Mouse (Mus musculus) embryo, embryonic 11.5 days (tissue): ENCODE measurements at regions not wholly inside any gene's neighbourhood (a gene's known extent, or its start where the extent isn't known, plus 50 kb on each side); places are given as distances from the start of the nearest gene placed in this dataset.

Source experiments
- DNase-seq: peaks from one replicate; pipeline ENCODE4 v3.0.0-alpha.2; 2012; ENCODE audit warnings: low read depth, low spot score

DNA sequence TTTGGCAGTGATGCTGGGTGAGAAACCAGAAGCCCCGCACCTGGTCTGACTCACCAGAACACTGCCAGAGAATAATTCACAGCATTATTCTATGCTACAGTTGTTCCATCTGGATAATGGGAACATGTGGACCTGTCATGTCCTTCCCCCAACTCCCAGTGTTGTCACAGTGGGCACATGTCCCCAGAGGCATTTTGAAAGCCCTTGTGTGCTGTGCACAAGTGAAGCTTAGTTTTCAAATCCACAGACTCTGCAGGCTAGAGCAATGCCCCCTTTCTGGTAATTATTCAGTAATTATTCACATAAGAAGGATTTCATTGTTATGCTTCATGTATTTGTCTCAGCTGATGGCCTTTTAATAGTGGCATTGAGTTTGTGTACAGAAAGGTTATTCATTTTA lies 146.7 kb downstream of the Slc4a3 start:
- no peak for DNase-seq

DNA sequence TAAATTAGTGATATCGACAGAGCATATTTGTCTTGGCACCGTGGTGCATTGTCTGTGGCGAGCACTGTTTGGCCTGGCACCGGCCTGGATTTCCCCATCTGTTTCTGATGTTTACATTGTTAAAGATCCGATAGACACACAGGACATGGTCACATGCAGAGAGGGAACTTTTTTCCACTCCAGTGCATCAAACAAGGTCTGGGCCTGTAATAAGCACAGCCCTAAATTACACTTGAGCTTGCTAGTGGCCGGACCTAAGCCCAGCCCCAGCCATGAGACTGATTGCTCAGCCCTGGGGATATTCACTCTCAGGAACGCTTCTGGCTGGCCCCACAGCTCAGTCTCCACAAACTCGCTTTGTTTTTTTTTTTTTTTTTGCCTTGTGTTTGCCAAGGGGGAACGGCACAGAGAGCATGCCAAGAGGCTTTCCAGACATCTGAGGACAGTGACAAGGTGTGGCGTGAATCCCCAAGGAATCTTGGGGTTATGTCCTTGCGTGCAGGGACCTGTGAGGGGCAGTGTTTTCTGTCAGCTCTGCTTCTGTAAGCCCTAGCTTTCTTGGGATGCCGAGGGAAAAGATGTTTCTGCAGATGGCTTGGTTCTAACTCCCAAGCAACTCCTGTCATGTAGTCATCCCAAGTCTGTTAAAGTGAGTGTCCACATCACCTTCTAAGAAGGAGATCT lies 147.3 kb downstream of the Slc4a3 start:
- DNase-seq, result no peak

DNA sequence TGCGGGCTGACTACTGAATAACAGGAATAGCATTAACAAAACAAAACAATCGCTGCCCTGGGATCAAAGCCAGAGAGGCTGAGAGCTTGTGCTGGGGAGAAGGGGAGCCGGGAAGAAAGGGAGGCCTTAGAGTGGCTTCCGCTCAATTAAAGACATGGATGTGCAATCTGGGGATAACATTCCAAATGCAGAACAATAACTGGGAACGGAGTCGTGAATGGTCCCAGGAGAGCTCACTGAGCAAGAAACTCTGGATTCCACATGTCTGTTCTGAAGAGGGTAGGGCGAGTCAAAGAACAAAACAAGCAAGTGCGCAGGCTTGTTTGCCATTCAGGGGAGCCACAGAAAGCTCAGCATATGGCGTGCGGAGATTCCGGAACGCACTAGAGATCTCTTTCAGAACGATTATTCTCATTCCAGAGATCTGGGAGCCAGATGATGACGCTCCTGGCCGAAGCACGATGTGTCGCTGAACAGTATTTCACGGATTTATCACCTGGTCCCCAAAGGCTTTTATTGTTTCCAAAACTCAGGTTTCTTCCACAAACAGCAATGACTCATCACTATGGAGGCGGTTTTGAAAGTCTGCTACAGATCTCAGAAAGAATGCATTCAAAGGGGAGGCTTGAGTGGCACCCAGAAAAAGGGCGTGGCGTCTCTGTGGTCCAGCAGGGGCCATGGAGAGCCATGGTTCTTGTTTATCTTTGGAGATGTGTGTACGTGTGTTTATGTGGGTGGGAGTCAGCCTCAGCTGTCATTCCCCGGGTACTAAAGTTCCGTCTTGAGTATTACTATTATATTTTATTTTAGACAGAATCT lies 159.0 kb downstream of the Slc4a3 start:
- DNase-seq, result no peak

DNA sequence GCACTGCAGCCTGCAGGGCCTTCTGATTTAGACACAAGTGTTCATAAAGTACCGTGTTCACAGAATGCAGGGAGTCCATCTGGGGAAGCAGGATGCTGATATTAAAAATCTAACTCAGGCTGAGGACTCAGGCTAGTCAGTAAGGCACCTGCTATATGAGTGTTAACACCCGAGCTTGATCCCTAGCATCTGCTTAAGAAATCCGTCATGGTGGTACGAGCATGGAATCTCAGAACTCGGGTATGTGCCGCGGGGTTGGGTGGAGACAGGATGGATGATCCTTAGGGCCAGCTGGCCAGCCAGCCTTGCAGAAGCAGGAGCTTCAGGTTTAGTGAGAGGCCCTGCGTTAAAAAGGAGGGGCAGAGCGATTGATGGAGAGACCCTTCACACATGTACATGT lies 160.1 kb downstream of the Slc4a3 start:
- DNase-seq, result no peak

DNA sequence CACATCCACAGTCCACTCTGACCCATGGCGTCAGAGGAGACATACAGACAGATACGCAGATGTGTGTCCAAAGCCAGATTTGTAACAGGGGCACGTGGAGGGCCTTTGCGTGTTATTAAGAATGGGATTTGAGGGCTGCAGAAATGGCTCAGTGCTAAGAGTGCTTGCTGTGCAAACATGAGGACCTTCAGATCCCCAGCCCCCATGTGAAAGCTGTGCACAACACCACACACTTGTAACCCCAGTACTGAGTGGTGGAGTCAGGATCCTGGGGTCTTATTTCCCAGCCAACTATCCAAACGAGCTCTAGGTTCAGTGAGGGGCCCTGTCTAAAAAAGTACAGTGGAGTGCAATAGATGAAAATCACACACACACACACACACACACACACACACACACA lies 177.4 kb downstream of the Slc4a3 start:
- DNase-seq, result no peak

DNA sequence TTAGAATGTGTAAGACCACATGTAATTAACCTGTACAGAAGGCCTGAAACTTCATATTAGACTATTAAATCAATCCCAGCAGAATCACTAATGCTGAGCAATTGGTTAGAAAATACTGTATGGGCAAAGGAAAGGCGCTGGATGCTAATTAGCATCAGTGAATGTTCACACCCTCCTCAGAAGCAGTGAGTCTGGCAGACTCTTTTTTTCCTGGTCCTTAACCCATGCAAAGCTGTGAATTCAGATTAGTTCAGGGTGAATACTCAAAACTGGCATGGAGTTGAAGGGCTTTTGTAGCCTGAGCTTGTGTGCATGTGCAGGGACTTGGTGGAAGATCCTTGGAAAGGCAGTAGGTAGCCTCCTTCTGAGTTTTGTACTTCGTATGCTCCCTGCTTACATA lies 179.3 kb downstream of the Slc4a3 start:
- no peak for DNase-seq

DNA sequence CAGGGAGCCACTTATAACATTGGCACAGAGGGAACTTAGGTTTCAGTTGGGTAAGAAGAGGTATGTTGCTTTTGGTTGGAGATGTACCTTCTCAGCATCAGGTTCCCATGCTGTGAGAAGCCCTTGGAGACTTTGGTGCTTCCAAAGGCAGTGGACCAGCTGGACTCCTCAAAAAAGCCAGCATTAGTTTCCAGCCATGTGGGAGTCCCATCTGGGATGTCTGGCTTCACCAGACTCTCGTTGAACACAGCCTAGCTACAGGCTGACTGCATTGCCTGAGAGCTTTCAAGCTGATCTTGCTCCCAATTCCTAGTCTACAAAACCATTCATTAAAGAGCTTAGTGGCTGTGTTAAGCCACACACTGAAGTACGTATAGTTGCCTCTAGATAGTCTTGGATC lies 182.8 kb downstream of the Slc4a3 start:
- no peak for DNase-seq

DNA sequence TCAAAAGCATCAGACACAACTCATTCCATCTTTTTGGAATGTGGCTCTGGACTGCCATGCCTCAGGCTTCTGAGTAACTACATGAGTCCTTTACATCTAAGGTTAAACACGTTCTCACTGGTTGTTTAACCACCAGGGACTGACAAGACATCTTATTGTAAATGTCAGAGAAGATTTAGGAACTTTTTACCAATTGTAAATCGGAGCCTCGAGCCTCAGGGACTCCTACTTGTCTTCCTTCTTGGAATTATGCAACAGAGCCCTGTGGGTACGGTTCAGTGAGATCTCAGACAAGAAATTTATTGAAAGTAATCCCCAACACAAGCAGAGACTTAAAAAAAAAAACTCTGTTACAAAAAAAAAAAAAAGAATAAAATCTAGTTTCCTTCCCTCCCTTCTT lies 187.7 kb downstream of the Slc4a3 start:
- DNase-seq, result no peak

DNA sequence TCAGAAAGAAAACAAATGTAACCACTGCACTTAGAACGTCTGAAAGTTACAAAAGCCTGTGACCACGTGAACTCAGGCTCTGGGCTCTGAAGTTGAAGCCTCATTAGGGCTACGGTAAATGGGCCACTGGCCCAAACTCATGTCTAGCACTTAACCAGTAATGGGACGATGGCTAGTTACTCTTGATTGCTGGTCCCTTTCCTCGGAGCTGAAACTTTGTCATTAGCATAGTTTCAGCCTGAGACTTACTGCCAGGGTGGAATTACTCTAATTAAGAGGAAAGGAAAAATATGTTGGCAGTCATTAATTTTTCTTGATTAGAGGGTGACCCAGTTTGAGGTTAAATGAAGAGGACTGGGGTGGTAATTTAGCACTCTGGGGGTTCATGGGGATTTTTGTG lies 192.6 kb downstream of the Slc4a3 start:
- no peak for DNase-seq

DNA sequence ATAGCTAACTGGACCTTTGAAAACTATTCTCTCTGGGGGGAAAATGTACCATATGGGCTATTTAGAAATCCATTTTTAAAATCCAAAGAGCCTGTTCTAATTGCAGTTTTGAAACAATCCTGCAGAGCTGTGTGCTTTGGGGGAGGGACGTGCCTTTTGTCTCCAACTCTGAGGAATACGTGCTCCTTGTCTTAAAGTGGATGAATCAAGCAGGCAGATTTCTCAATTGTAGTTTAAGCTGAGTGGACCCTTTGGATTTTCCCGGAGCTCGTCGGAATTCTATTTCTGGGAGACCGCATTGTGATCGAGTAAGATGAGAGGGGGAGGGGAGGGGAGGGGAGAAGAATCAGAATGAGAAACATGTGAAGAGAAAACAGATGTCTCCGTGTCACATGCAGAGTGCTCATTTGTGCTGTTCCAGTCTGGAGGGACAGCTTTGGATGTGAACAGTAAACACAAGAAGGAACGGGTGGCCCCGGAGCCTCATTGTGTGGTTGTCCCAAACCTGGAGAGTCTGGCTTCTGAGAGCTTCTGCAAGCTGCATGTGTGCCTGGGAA lies 203.7 kb downstream of the Slc4a3 start:
- DNase-seq, result no peak

DNA sequence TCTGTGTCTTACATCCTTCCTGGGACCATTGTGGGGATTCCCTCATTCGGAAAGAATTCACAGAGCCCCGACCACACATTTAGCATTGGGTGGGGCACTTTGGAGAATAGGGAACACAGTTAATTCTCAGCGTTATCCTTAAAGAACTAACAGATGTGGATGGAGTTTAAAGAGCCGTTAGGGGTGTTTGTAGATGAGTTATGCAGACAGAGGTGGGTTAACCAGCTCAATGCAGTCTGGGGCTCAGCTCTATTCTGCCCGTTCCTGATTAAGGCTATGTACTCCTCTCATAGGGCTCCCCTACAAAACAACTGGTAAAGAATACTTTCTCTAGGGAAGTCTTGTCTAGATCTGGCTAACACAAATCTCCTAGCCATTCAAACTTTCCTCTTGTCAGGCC lies 226.1 kb downstream of the Slc4a3 start:
- no peak for DNase-seq

DNA sequence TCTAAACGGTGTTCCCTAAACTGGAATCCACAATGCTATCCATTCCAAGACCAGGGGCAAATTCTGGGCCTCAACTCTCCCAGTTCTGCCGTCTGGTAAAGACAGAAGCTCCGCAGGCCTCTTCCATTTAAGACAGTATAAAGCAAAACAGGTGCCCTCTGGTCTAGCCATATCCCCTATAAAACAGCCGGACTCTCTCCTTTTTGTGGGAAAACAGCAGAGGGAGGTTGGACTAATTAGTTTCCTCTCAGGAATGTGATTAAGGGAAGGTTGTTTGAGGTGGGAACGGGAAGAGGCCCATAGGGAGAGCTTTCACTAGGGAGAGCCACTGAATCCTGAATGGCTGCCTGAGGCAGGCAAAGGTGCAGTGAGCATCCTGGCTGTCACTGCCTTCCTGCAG lies 226.9 kb downstream of the Slc4a3 start:
- no peak for DNase-seq

DNA sequence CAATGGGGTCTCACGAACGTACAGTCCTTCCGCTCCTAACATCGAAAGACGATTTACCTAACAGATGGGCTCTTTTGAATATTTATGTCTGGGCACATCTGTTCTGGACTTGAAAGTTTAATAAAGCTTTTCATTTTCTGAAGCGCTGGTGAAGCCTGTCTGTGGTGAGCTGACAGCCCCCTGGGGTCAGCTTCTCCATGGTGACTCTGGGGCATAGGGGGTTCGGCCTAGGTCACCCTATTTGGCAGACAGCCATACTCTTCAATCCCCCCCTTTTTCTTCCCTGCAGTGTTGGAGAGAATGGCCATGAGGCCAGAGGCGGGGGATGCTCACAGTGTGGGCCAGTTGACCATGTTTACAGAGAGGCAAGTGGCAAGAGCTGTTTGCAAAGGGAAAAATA lies 232.8 kb downstream of the Slc4a3 start:
- no peak for DNase-seq

DNA sequence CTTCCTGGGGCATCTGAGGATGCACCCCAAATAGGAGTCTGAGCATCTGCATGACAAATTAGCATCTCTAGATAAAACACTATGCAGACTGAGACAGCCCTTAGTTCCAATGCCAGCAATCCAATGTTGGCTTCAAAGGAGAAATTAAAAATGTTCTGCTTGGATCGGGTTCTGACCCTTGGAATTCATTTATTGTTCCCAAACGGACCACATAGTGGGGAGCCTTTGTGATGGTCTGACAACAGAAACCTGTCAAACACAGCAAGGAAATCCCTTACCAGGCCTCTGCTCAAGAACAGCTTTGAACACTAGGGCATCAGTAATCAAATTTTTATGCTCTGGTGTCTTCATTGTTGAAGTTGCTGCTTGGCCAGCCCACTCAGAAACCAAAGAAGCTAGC lies 237.1 kb downstream of the Slc4a3 start:
- DNase-seq, result no peak

DNA sequence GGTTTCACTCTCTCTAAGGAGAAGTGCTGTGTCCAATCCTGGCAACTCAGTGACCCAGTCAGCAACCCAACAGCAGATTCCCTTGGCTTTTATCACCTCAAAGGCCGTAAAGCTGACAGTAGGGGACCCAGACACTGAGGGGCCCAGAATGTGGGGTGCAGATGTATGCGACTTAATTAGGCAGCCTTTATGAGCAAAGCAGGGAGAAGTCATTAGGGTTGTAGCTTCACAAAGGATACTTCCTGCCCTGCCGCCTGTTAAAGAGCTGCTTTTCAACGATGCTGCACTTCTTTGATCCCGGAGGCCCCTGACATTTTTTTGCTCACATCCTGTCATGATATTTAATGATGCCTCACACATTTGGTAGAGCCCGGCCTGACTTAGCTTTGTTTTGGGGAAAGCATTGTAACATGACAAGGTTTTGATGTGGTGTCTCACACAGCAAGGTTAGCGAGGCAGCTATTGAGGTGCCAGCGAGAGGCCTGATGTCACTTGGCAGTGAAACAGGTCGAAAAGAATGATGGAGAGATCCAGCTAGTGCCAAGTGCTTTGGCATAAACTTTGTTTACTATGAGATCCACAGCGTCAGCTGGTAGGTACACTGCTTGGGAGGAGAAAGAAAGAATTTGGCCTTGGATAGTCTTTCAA lies 240.2 kb downstream of the Slc4a3 start:
- no peak for DNase-seq

DNA sequence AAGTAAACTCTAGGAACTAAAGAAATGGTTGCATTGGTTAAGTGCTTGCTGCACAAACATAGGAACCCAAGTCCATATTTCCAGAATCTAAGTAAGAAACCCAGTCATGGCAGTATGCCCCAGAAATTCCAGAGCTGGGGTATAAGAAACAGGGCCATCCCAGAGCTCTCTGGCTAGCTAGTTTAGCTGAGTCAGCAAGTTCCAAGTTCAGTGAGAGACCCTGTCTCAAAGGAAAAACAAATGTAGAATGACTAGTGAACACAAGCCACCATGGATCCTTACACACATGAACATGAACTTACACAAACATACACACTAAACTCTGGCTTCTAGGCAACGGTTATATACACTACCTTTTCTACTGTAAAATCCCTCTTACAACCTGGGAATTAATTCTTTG lies 245.4 kb downstream of the Slc4a3 start:
- no peak for DNase-seq

DNA sequence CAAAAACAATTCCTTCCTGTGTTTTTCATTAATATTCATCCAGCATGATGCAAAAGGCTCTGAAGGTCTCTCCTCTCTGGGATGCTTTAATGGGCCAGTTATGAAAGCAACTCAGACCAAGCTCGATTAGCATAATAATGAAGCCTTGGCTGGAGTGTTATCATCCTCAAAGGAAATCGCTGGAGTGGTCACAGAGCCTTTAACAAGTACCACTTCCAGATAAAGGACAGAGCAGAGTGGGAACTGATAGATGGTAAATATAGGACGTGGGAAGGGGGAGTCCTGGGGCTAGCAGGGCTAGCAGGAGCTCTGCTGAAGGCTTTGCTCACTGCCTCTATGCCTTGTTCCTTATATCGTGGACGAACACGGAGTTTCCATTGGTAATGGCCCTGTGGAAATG lies 251.7 kb downstream of the Slc4a3 start:
- DNase-seq, result no peak

DNA sequence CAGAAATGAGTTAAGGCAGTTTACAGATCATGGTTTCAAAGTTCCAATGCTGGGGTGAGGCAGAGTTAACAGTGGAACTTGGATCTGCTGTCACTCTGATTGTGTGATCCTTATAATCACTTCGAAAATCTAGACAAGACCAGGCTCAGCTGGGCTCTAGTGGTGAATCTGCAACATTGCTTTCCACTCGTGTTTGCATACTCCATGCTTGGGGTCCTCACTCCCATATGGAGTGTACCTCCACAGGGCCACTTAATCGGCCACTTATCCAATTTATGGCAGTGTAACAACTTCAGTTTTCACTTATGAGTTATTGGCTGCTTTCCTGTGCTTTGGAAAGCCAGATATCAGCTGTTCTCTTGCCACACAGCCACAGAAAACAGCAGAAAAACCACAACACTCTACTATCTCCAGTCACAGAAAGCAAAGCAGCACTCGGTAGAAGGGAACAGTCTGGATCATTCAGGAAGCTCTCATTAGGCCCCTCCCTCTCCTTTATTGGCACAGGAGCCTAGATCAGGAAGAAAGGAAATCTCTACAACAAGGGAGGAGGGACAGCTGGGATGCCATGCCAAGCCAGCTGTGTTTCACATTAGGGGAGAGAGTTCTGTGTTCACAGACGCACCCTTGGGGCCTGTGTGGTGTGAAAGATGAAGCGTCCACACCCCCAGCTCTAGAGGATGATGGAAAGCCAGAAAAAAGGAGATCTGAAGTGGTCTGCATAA lies 252.5 kb downstream of the Slc4a3 start:
- no peak for DNase-seq

DNA sequence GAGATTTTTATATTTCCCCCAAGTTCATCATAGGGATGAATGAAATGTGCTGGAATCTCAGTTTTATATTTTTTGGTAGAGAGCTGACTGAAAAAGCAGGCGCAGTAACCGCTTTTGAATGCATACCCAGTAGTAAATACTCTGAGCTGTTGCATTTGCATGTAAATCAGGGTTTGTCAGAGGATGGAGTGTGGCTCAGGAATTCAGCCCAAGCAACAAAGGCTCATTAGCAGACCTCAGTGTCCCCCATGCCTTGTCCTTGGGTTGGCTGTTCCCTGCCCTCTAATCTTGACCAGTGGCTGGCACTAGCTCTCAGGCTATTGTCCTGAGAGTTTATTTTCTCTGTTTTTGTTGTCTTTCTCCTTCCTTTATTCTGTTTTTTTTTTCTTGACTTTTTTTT lies 258.4 kb downstream of the Slc4a3 start:
- DNase-seq, result no peak

DNA sequence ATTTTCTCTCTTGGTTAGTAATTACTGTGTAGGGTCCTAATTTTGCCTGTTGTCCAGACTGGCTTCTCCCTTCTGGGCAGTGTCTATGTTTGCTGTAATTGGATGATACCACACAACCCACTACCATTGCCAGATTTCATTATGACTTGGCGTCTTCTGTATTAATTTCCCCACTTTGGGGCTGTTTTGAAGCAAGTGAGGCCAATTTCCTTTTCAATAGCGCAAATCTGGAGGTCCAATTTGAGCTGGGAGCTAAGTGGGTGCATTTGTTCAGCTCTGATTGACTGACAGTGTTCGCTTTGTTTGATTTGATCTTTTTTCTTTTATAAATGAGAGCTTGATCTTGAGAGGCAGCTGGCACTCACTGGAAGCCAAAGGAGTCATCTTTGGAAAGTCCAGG lies 266.4 kb downstream of the Slc4a3 start:
- no peak for DNase-seq

DNA sequence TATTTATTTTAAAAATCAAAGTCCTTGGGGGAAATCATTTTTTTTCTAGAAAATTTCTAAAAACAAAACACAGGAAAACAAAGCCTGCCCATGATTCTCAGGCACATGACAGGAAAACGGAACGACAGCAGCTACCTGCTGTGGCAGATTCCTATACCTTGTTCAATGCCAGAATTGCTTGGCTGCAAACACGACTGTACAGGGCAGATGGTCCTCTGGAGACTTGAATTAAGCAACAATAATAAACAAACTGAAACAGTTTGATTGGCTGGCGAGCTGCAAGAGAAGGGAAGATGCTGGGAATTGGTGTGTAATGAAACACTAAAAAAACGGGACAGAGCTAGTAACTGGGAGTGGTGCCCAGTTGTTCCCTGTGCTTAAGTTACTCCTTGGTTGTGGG lies 280.1 kb downstream of the Slc4a3 start:
- no peak for DNase-seq
